In the genomic region with DNA sequence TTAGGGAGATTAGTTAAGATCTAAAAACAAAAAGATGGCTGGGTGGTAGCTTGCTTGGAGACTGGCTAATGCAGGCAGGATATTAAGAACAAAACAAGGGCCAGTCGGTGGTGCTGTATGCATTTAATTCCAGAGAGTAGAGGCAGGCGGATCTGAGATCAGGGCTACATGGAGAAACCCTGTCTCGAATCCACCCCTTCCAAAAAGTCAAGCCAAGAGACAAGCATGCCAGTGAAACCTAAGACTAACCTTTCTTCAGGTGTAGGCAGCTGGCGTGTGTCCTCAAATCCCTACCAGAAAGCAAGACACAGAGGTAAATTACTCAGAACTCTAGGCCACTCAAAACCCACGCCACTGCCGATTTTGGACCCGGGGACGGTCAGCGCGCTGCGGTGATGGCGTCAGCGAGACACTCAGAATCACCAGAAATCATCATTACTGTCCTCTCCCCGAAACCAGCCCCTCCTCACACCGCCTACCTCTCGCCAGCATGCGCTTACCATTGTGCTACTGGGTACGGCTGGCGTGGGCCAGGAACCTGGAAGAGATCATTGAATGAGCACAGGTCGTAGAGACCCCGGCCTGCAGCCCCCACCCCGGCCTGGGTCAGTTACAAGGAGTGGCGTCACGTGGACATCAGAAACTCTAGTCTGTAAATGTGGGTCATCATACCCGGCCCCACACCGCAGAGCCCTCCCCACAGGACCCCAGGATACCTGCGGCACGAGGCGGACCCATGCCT, we compare ENCODE assay signal across 8 mouse cellular contexts. TPM values are rescaled to one million over a fixed set of nuclear protein-coding genes. Genes with fewer than 3 reads are reported as not detected.
DNase-seq lines count a peak whose midpoint lies in the region; ATAC-seq lines count a peak whose summit lies in the region.

No protein-coding gene starts in this region.

- H3K27me3 ChIP-seq in kidney, embryonic 15.5 days = peaks cover 8% of the 10 kb centered on the region; the same call in 1 of the 2 replicates
- H3K27me3 ChIP-seq in erythroblast, embryonic 14.5 days (ENCODE audit: control insufficient read depth) = peaks cover 14% of the 10 kb centered on the region
- peaks cover 19% of the 10 kb centered on the region for H3K27me3 ChIP-seq in neural tube, embryonic 13.5 days

- peak overlapping the region; percentile 82 for H3K4me2 ChIP-seq in kidney, embryonic 15.5 days
- H3K4me2 ChIP-seq in neural tube, embryonic 13.5 days = peak overlapping the region; percentile 98

- H3K4me3 ChIP-seq in kidney, embryonic 15.5 days (replicated peaks) = peak overlapping the region; percentile 98
- H3K4me3 ChIP-seq in erythroblast, embryonic 14.5 days (replicated peaks) = peak overlapping the region; percentile 75
- H3K4me3 ChIP-seq in neural tube, embryonic 13.5 days = peak overlapping the region; percentile 98

- WGBS in kidney, embryonic 15.5 days = 1% methylated on average over 29 of the region's 29 CpGs
- under 1% methylated on average over 29 of the region's 29 CpGs for WGBS in neural tube, embryonic 13.5 days

- peak overlapping the region; percentile 91 for H3K9ac ChIP-seq in kidney, embryonic 15.5 days
- peak overlapping the region; percentile 100 for H3K9ac ChIP-seq in neural tube, embryonic 13.5 days

- peaks cover 18% of the 10 kb centered on the region for H3K4me1 ChIP-seq in kidney, embryonic 15.5 days
- H3K4me1 ChIP-seq in erythroblast, embryonic 14.5 days (ENCODE audit: control insufficient read depth) = peaks cover 26% of the 10 kb centered on the region
- peaks cover 20% of the 10 kb centered on the region for H3K4me1 ChIP-seq in neural tube, embryonic 13.5 days (replicated peaks)

- peaks cover 22% of the 10 kb centered on the region for H3K36me3 ChIP-seq in kidney, embryonic 15.5 days
- H3K36me3 ChIP-seq in erythroblast, embryonic 14.5 days (ENCODE audit: control insufficient read depth) = peaks cover 23% of the 10 kb centered on the region
- peaks cover 30% of the 10 kb centered on the region for H3K36me3 ChIP-seq in neural tube, embryonic 13.5 days

- no peak; the same call in 1 of the 2 replicates for ATAC-seq in kidney, embryonic 15.5 days (replicated peaks; ENCODE audit: low FRiP score)
- ATAC-seq in neural tube, embryonic 13.5 days (ENCODE audit: low read depth) = peak; percentile 74

- peak overlapping the region; percentile 93 for H3K27ac ChIP-seq in kidney, embryonic 15.5 days
- peak overlapping the region; percentile 92 for H3K27ac ChIP-seq in neural tube, embryonic 13.5 days (replicated peaks)

- intact Hi-C loops in left cerebral cortex, postnatal 36 days (cut with DNase I) = loop anchor here (1.0 to 5.0 kb wide), 2 partner anchors 29 to 55 kb away; partner anchors contain the start of genes C2, Ehmt2 and Lsm2

- DNase-seq in kidney, postnatal 4 days = no peak
- DNase-seq in NIH3T3 (ENCODE audit: low read depth) = peak; percentile 42
- peak; percentile 55 to 69 for DNase-seq in left cerebral cortex, postnatal 36 days (ENCODE audit: low spot score in 2 of 2)
- DNase-seq in ovary, postnatal 10 days (ENCODE audit: low spot score) = no peak
- no peak for DNase-seq in kidney, postnatal 36 days

- H3K9me3 ChIP-seq in kidney, embryonic 15.5 days (replicated peaks) = no peaks in the 10 kb centered on the region
- no peaks in the 10 kb centered on the region for H3K9me3 ChIP-seq in erythroblast, embryonic 14.5 days (ENCODE audit: control insufficient read depth, low read length)
- no peaks in the 10 kb centered on the region for H3K9me3 ChIP-seq in neural tube, embryonic 13.5 days

RNA-seq across cellular contexts. Expression of gene Hspa1b, which starts 7.2 kb away (rescaled TPM):
- 0.49 and 0.53 TPM in 2 replicates for polyA plus RNA-seq in kidney, embryonic 15.5 days (2015; fragmentation: Nextera tagmentation; extraction: Ambion mirVana)
- polyA plus RNA-seq in erythroblast, embryonic 14.5 days (2012) = 408 and 454 TPM in 2 replicates
- 10 to 100 TPM; 12.9 to 23.4 TPM for total RNA-seq in left cerebral cortex, postnatal 36 days (2021)
- 0.38 and 0.47 TPM in 2 replicates for polyA plus RNA-seq in neural tube, embryonic 13.5 days (2015; fragmentation: Nextera tagmentation; extraction: Ambion mirVana)

RNA-seq across cellular contexts. Expression of gene Gm20481, which starts 17.9 kb away (rescaled TPM):
- not detected in 2 replicates for polyA plus RNA-seq in kidney, embryonic 15.5 days (2015; fragmentation: Nextera tagmentation; extraction: Ambion mirVana)
- not detected in 2 replicates for polyA plus RNA-seq in erythroblast, embryonic 14.5 days (2012)
- not detected for total RNA-seq in left cerebral cortex, postnatal 36 days (2021)
- polyA plus RNA-seq in neural tube, embryonic 13.5 days (2015; fragmentation: Nextera tagmentation; extraction: Ambion mirVana) = not detected in 2 replicates

RNA-seq across cellular contexts. Expression of gene Hspa1a, which starts 20.1 kb away (rescaled TPM):
- 7.8 and 8.4 TPM in 2 replicates for polyA plus RNA-seq in kidney, embryonic 15.5 days (2015; fragmentation: Nextera tagmentation; extraction: Ambion mirVana)
- 195 and 214 TPM in 2 replicates for polyA plus RNA-seq in erythroblast, embryonic 14.5 days (2012)
- 10 to 100 TPM; 11.9 to 13.7 TPM for total RNA-seq in left cerebral cortex, postnatal 36 days (2021)
- 6.0 and 6.3 TPM in 2 replicates for polyA plus RNA-seq in neural tube, embryonic 13.5 days (2015; fragmentation: Nextera tagmentation; extraction: Ambion mirVana)

RNA-seq across cellular contexts. Expression of gene Hspa1l, which starts 20.7 kb away (rescaled TPM):
- 0.81 and 1.6 TPM in 2 replicates for polyA plus RNA-seq in kidney, embryonic 15.5 days (2015; fragmentation: Nextera tagmentation; extraction: Ambion mirVana)
- polyA plus RNA-seq in erythroblast, embryonic 14.5 days (2012) = 0.04 TPM in 1 of 2 replicates, not detected in the other
- total RNA-seq in left cerebral cortex, postnatal 36 days (2021) = under 1 TPM in 1 of 2 experiments, not detected in 1; 0.32 TPM
- polyA plus RNA-seq in neural tube, embryonic 13.5 days (2015; fragmentation: Nextera tagmentation; extraction: Ambion mirVana) = 1.5 and 2.2 TPM in 2 replicates

RNA-seq across cellular contexts. Expression of gene Neu1, which starts 20.8 kb away (rescaled TPM):
- 33.7 and 37.0 TPM in 2 replicates for polyA plus RNA-seq in kidney, embryonic 15.5 days (2015; fragmentation: Nextera tagmentation; extraction: Ambion mirVana)
- 0.31 and 0.38 TPM in 2 replicates for polyA plus RNA-seq in erythroblast, embryonic 14.5 days (2012)
- 10 to 100 TPM; 43.8 to 47.2 TPM for total RNA-seq in left cerebral cortex, postnatal 36 days (2021)
- 30.2 and 30.6 TPM in 2 replicates for polyA plus RNA-seq in neural tube, embryonic 13.5 days (2015; fragmentation: Nextera tagmentation; extraction: Ambion mirVana)

Comparison
In these comparisons a context has a peak if more than half of its experiments do, and no peak if none do; other contexts are left out.
1. DNase-seq: peak in NIH3T3 (single experiment) and left cerebral cortex, postnatal 36 days (2 of 2); none in kidney, postnatal 4 days (0 of 2), ovary, postnatal 10 days (single experiment) and kidney, postnatal 36 days (0 of 2).
2. RNA of gene Hspa1b, which starts 7.2 kb away (polyA plus RNA-seq): 408 to 454 TPM in erythroblast, embryonic 14.5 days; 0.49 to 0.53 TPM in kidney, embryonic 15.5 days and 0.38 to 0.47 TPM in neural tube, embryonic 13.5 days; every median in the first group is over 100 times any median in the second.
3. RNA of gene Hspa1a, which starts 20.1 kb away (polyA plus RNA-seq): 195 to 214 TPM in erythroblast, embryonic 14.5 days; 7.8 to 8.4 TPM in kidney, embryonic 15.5 days and 6.0 to 6.3 TPM in neural tube, embryonic 13.5 days; every median in the first group is over 10 times any median in the second.
4. Peak in every context shown above with its lines, with median percentiles within 50 percentile points of each other: H3K4me3 ChIP-seq.